Mouse (Mus musculus) ES-E14 (cell line): ENCODE measurements at regions not wholly inside any gene's neighbourhood (a gene's known extent, or its start where the extent isn't known, plus 50 kb on each side); places are given as distances from the start of the nearest gene placed in this dataset.

ENCODE experiments used
- CHD2 ChIP-seq: IDR thresholded peaks from 2 replicates; pipeline ENCODE4 v1.6.1; 2014; ENCODE audit warnings: mild to moderate bottlenecking, low read depth, low read length, inconsistent platforms
- HCFC1 ChIP-seq: IDR thresholded peaks from 2 replicates; pipeline ENCODE4 v1.6.1; 2012; ENCODE audit warnings: low read length, inconsistent platforms, borderline replicate concordance; ENCODE audit not compliant: insufficient read depth
- MAFK ChIP-seq: IDR thresholded peaks from 2 replicates; pipeline ENCODE4 v1.6.1; 2014; ENCODE audit warnings: mild to moderate bottlenecking, low read depth, low read length, inconsistent platforms; ENCODE audit not compliant: insufficient read depth
- ZNF384 ChIP-seq: IDR thresholded peaks from 2 replicates; pipeline ENCODE4 v1.6.1; 2012; ENCODE audit warnings: low read depth, low read length, inconsistent platforms

- TF ChIP-seq CHD2 (no peak), MAFK (no peak), ZNF384 (no peak), HCFC1 (no peak)
These were observed 96.9 kb upstream of the Frmd6 start for GRCm38 (mm10) chr12:70728407-70728806.
